Mouse (Mus musculus): ENCODE measurements around the gene 4930402H24Rik. TPM values are rescaled to one million over a fixed set of nuclear protein-coding genes. Genes with fewer than 3 reads are reported as not detected.
A peak's percentile ranks its signal among the peaks of the same experiment; 100 is the strongest.

4930402H24Rik gene
- total RNA-seq, 2 experiments from 2014 or later, result 72.1 to 81.2 TPM

- peak; percentile 51 to 65 for DNase-seq (ENCODE audit: low spot score in 2 of 2)
- intact Hi-C loops (cut with DNase I), result no loop called here
Measured at GRCm38 (mm10) chr2:130827410-130827809, 78.8 kb downstream of the 4930402H24Rik start.

DNA sequence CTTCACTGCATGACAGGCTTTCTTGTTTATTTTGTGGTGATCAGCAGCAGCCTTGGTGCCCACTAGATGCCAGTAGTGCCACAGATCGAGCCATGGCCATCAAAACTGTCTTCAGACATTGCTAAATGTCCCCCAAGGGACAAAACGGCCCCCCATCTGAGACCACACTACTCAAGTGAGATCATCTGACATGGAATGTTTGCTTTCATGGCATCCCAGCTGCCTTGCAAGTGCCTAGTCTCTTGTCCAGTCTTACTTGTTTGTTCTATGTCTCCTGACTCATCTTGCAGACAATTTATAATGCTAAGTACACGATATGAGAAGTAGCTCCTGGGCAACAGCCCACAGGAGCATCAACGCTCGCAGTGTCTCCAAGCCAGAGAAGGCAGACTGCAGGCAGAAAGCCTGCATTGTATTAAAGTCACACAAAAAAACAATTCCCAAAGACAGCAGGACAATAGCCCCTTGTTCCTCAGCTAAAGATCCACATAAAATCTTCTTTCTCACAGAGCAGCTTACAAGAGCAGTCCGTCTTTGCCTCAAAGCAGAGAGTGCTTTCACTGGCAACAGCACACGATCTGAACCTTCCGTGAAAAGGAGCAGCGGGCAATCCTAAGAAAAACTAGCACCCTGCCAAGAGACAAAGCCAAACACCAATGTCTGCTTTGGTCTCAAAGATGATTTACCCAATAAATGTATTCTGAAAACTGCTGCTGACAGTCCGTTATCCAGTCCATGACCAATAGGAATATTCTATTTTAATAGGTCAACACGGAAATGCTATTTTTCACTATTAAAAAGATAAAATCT, 87.2 kb downstream of the 4930402H24Rik start:
- peak; percentile 19 to 59 for DNase-seq (ENCODE audit: low spot score in 2 of 2)
- intact Hi-C loops (cut with DNase I), result no loop called here

DNA sequence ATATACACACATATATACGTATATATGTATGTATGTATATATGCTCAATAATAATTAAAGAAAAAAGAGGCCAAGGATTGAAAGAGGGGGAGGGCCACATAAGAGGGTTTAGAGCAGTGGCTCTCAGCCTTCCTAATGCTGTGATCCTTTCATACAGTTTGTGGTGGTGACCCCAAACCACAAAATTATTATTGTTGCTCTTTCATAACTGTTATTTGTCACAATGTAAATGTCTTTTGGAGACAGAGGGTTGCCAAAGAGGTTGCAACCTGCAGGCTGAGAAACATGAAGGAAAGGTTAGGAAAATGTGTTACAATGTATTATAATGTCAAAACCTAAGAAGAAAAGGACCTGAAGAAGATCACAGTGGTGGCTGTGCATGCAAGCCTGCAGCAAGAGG, 88.3 kb downstream of the 4930402H24Rik start:
- no peak for DNase-seq (ENCODE audit: low spot score in 2 of 2)
- intact Hi-C loops (cut with DNase I), result no loop called here

- intact Hi-C loops (cut with DNase I), result no loop called here
Measured at GRCm38 (mm10) chr2:130816205-130816604, 90.0 kb downstream of the 4930402H24Rik start.

GRCm38 (mm10) chr2:130814492-130814891, 91.7 kb downstream of the 4930402H24Rik start:
- intact Hi-C loops (cut with DNase I), result loop anchor here (5.0 kb wide), 1 partner anchor 138 kb away; no protein-coding TSS in a partner anchor
- no peak for DNase-seq (ENCODE audit: low spot score in 2 of 2)

More at GRCm38 (mm10) chr2:130816205-130816604, 90.0 kb downstream of the 4930402H24Rik start:
- DNase-seq (ENCODE audit: low spot score in 2 of 2), result no peak

GRCm38 (mm10) chr2:130813729-130814128, 92.5 kb downstream of the 4930402H24Rik start:
- DNase-seq (ENCODE audit: low spot score in 2 of 2), result no peak
- intact Hi-C loops (cut with DNase I), result loop anchor here (5.0 kb wide), 1 partner anchor 139 kb away; no protein-coding TSS in a partner anchor

- DNase-seq (ENCODE audit: low spot score in 2 of 2), result no peak
- intact Hi-C loops (cut with DNase I), result loop anchor here (5.0 kb wide), 1 partner anchor 140 kb away; no protein-coding TSS in a partner anchor
Measured at GRCm38 (mm10) chr2:130812487-130812886, 93.7 kb downstream of the 4930402H24Rik start.

DNA sequence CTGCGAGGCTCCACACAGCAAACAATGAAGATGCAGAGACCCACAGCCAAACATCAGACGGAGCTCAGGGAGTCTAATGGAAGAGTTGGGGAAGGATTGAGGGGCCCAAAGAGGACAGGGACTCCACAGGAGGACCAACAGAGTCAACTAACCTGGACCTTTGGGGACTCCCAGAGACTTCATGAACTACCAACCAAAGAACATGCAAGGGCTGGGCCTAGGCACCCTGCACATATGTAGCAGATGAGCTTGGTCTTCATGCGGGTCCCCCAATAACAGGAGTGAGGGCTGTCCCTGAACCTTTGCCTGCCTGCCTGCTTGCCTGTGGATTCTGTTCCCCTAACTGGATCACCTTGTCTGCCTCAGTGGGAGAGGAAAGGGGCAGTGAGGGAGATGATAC, 101.1 kb downstream of the 4930402H24Rik start:
- DNase-seq (ENCODE audit: low spot score in 2 of 2), result no peak
- intact Hi-C loops (cut with DNase I), result no loop called here

DNA sequence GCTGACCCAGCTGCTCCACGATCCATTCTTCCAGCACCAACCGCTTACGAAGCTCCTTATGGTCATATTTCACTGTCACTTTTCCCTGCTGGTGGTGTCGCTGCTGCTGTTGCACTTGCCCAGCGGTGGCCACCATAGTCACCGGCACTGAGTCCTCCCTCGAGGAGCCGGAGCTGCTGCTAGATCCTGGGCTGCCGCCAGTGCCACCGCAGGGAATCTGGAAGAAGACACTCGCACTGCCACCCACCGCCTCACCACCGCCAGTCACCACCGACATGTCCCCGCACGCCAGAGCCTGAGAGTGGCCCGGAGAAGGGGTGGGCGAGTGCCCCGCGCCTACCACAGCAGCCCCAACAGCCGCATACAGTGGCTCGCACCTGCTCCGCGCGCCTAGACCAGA, 102.5 kb downstream of the 4930402H24Rik start:
- intact Hi-C loops (cut with DNase I), result no loop called here
- no peak for DNase-seq (ENCODE audit: low spot score in 2 of 2)

- intact Hi-C loops (cut with DNase I), result no loop called here
- DNase-seq (ENCODE audit: low spot score in 2 of 2), result no peak
Measured at GRCm38 (mm10) chr2:130795731-130796130, 110.5 kb downstream of the 4930402H24Rik start.

DNA sequence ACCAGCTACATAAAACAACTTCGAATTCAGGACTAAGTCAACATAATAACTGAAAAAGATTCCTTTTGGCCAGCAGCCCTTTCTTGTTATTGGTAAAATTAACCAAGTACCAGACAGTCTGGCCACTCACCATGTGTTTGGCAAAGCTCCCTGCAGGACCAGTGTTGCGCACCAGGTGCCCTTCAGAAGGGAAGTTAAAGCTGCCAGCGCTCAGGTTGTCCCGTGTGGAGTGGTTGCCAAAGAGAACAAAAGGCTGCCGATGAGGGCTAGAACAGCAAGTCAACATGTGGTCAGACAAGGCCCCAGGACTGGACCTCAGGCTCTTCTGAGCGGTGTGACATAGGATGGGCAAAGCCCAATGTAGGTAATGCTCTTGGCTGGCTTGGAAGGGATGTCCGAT, 114.5 kb downstream of the 4930402H24Rik start:
- DNase-seq (ENCODE audit: low spot score in 2 of 2), result no peak

GRCm38 (mm10) chr2:130789642-130790041, 116.6 kb downstream of the 4930402H24Rik start:
- intact Hi-C loops (cut with DNase I), result no loop called here
- no peak for DNase-seq (ENCODE audit: low spot score in 2 of 2)

More for the DNA sequence above, 114.5 kb downstream of the 4930402H24Rik start:
- intact Hi-C loops (cut with DNase I), result no loop called here

DNA sequence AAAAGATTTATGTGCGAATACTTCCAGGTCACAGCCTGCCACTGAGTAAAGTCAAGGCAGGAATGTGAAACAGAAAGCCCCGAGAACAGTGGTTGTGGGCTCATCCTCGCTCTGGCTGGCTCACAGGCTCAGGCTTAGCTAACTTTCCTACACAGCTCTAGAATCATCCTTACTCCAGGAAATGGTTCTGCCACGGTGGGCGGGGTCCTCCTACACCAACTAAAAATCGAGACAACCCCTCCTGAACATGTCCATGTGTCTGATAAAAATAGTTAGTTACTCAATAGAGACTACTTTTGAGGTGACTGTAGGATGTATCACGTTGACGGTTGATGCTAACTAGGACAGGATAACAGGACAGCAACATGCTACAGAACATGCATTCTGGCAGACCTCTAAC, 117.2 kb downstream of the 4930402H24Rik start:
- peak; percentile 26 to 33 for DNase-seq (ENCODE audit: low spot score in 2 of 2)
- intact Hi-C loops (cut with DNase I), result no loop called here

- intact Hi-C loops (cut with DNase I), result no loop called here
- DNase-seq (ENCODE audit: low spot score in 2 of 2), result no peak
Measured at GRCm38 (mm10) chr2:130784939-130785338, 121.3 kb downstream of the 4930402H24Rik start.

GRCm38 (mm10) chr2:130780615-130781303, 125.4 kb downstream of the 4930402H24Rik start:
- DNase-seq (ENCODE audit: low spot score in 2 of 2), result no peak
- intact Hi-C loops (cut with DNase I), result no loop called here

DNA sequence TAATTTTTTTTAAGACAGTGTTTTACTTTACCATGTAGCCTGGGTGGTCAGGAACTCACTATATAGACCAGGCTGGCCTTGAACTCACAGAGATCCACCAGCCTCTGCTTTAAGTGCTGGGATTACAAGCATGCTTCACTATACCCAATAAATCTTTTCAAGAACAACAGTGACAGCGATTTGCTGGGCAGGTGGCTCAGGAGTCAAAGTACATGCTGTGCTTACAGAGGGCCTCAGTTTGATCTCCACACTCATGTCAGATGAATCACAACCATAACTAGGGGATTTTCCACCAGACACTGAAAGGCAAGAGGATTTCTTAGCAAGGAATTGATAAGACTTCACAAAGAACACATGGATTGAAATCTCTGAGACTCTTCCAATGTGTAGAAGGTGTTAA, 126.3 kb downstream of the 4930402H24Rik start:
- intact Hi-C loops (cut with DNase I), result no loop called here
- DNase-seq (ENCODE audit: low spot score in 2 of 2), result no peak

GRCm38 (mm10) chr2:130776610-130777009, 129.6 kb downstream of the 4930402H24Rik start:
- no peak for DNase-seq (ENCODE audit: low spot score in 2 of 2)
- intact Hi-C loops (cut with DNase I), result no loop called here

- intact Hi-C loops (cut with DNase I), result no loop called here
- DNase-seq (ENCODE audit: low spot score in 2 of 2), result no peak
Measured at GRCm38 (mm10) chr2:130767483-130767882, 138.7 kb downstream of the 4930402H24Rik start.

DNA sequence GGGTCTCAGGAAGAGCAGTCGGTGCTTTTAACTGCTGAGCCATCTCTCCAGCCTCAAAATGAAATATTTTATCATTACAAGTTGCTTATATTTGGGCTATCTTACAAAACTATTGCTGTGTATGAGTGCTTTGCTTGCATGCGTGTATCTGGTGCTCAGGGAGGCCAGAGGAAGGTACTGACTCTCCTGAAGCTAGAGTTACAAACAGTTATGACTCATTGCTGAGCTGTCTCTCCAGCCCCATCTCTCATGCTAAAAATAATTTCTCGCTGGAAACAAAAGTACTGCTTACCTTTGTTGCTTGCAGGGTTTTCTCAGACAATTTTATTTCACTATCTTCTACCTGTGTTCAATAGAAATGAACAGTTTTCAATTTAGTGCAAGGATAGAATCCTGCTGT, 140.8 kb downstream of the 4930402H24Rik start:
- intact Hi-C loops (cut with DNase I), result no loop called here

GRCm38 (mm10) chr2:130760876-130761275, 145.3 kb downstream of the 4930402H24Rik start:
- no peak for DNase-seq (ENCODE audit: low spot score in 2 of 2)
- intact Hi-C loops (cut with DNase I), result no loop called here

More for the DNA sequence above, 140.8 kb downstream of the 4930402H24Rik start:
- no peak for DNase-seq (ENCODE audit: low spot score in 2 of 2)

Measured in left cerebral cortex, postnatal 14 days (tissue).